In genomic region chr13:11535874-11536273, GRCm38 (mm10) we compare ENCODE assay signal across 17 mouse cellular contexts.
"Had no signal": no experiment of that assay in that cellular context is flagged by ENCODE, and none has a peak within 500 bp of the region (broad histone marks: within the 10 kb centered on the region; RNA-seq: fewer than 3 reads in every experiment).

No protein-coding gene starts in this region.

- H3K4me3 ChIP-seq: liver, embryonic 12.5 days; midbrain, embryonic 10.5 days; midbrain, embryonic 12.5 days; neural tube, embryonic 12.5 days had no signal

- H3K9ac ChIP-seq: liver, embryonic 12.5 days; liver, embryonic 14.5 days; lung, embryonic 14.5 days; midbrain, embryonic 12.5 days; neural tube, embryonic 12.5 days had no signal

- ATAC-seq: liver, embryonic 12.5 days; midbrain, embryonic 16.5 days had no signal

- H3K27ac ChIP-seq: liver, embryonic 12.5 days; liver, embryonic 14.5 days; midbrain, embryonic 10.5 days; midbrain, embryonic 12.5 days; neural tube, embryonic 12.5 days had no signal

- H3K4me2 ChIP-seq: liver, embryonic 12.5 days; lung, embryonic 14.5 days; midbrain, embryonic 12.5 days; neural tube, embryonic 12.5 days had no signal

- H3K36me3 ChIP-seq: liver, embryonic 12.5 days; midbrain, embryonic 10.5 days; midbrain, embryonic 12.5 days; neural tube, embryonic 12.5 days had no signal

- H3K4me1 ChIP-seq: liver, embryonic 12.5 days; midbrain, embryonic 10.5 days; midbrain, embryonic 12.5 days; neural tube, embryonic 12.5 days had no signal

- H3K9me3 ChIP-seq: liver, embryonic 12.5 days; midbrain, embryonic 10.5 days; midbrain, embryonic 12.5 days; neural tube, embryonic 12.5 days had no signal

- H3K27me3 ChIP-seq: liver, embryonic 12.5 days; midbrain, embryonic 12.5 days; neural tube, embryonic 12.5 days had no signal

- DNase-seq: lung, adult 18-20 months; lung, embryonic 14.5 days; lung, postnatal 10 days; lung, postnatal 4 days; midbrain, embryonic 14.5 days; right cerebral cortex, postnatal 25 days; right cerebral cortex, postnatal 4 days; spleen, adult 18-20 months; thymus, adult 2 months; thymus, postnatal 25 days; thymus, postnatal 4 days had no signal
